10 mouse cellular contexts compared by ENCODE assay signal in genomic region chr2:143536485-143536884, GRCm38 (mm10). TPM values are rescaled to one million over a fixed set of nuclear protein-coding genes. Genes with fewer than 3 reads are reported as not detected.
A peak's percentile ranks its signal among the peaks of the same experiment; 100 is the strongest.
DNase-seq lines count a peak whose midpoint lies in the region; ATAC-seq and TF ChIP-seq lines count a peak whose summit lies in the region.
"Had no signal": no experiment of that assay in that cellular context is flagged by ENCODE, and none has a peak within 500 bp of the region (broad histone marks: within the 10 kb centered on the region; RNA-seq: fewer than 3 reads in every experiment).

No protein-coding gene starts in this region.

- no peaks in the 10 kb centered on the region for H3K9me3 ChIP-seq in intestine, embryonic 16.5 days (ENCODE audit: control insufficient read depth, low read length)
- no peaks in the 10 kb centered on the region for H3K9me3 ChIP-seq in intestine, postnatal 0 days (ENCODE audit: control insufficient read depth)
- no peaks in the 10 kb centered on the region for H3K9me3 ChIP-seq in CH12.LX (replicated peaks; ENCODE audit: low read length)
- H3K9me3 ChIP-seq in forebrain, embryonic 13.5 days (replicated peaks): no peaks in the 10 kb centered on the region
- H3K9me3 ChIP-seq: heart, embryonic 15.5 days had no signal

- no peaks in the 10 kb centered on the region for H3K79me2 ChIP-seq in CH12.LX (replicated peaks; ENCODE audit: control insufficient read depth, extremely low read depth, insufficient read depth, poor library complexity, severe bottlenecking)

- dilution Hi-C loops in CH12.LX (cut with MboI; ENCODE audit: extremely low pct_ligation_motif_present, extremely low pct_unique_long_range_greater_than_20kb, low sequenced_read_pairs): no loop called here

- peak; percentile 62; the same call in 1 of the 2 replicates for ATAC-seq in intestine, embryonic 16.5 days
- ATAC-seq in intestine, postnatal 0 days: no peak
- no peak for ATAC-seq in forebrain, embryonic 13.5 days

- no peak for TF ChIP-seq RAD21 in CH12.LX (IDR thresholded peaks at IDR 0.05; ENCODE audit: low read depth, low read length)

- H3K9ac ChIP-seq in intestine, embryonic 16.5 days (ENCODE audit: low read depth, low read length): no peak overlapping the region
- H3K9ac ChIP-seq in intestine, postnatal 0 days (ENCODE audit: low read depth, low read length): no peak overlapping the region
- H3K9ac ChIP-seq in CH12.LX (ENCODE audit: insufficient read depth, low read depth): no peak overlapping the region
- H3K9ac ChIP-seq in forebrain, embryonic 13.5 days: no peak overlapping the region
- H3K9ac ChIP-seq: heart, embryonic 15.5 days had no signal

- 11% methylated on average over 3 of the region's 3 CpGs for WGBS in intestine, embryonic 16.5 days
- 9% methylated on average over 3 of the region's 3 CpGs for WGBS in intestine, postnatal 0 days
- WGBS in forebrain, embryonic 13.5 days: 22% methylated on average over 3 of the region's 3 CpGs

- H3K36me3 ChIP-seq in intestine, embryonic 16.5 days (ENCODE audit: control insufficient read depth, insufficient read depth, low read length): no peaks in the 10 kb centered on the region
- no peaks in the 10 kb centered on the region for H3K36me3 ChIP-seq in intestine, postnatal 0 days (ENCODE audit: control insufficient read depth, insufficient read depth)
- H3K36me3 ChIP-seq in CH12.LX (replicated peaks in 1 of 2; ENCODE audit: control insufficient read depth in 1 of 2, insufficient read depth in 1 of 2, low read length in 1 of 2): no peaks in the 10 kb centered on the region
- no peaks in the 10 kb centered on the region for H3K36me3 ChIP-seq in forebrain, embryonic 13.5 days (ENCODE audit: poor library complexity, severe bottlenecking)
- H3K36me3 ChIP-seq: heart, embryonic 15.5 days had no signal

- no peak for TF ChIP-seq EP300 in CH12.LX (IDR thresholded peaks at IDR 0.05; ENCODE audit: low read length)

- no peak overlapping the region for H3K27ac ChIP-seq in intestine, embryonic 16.5 days (ENCODE audit: low read length)
- H3K27ac ChIP-seq in intestine, postnatal 0 days (ENCODE audit: low read depth, low read length): no peak overlapping the region
- no peak overlapping the region for H3K27ac ChIP-seq in CH12.LX (ENCODE audit: insufficient read depth, low read depth)
- H3K27ac ChIP-seq in forebrain, embryonic 13.5 days: no peak overlapping the region
- H3K27ac ChIP-seq: heart, embryonic 15.5 days; macrophage had no signal

- H3K27me3 ChIP-seq in intestine, embryonic 16.5 days (replicated peaks; ENCODE audit: control insufficient read depth, insufficient read depth, low read length): no peaks in the 10 kb centered on the region
- H3K27me3 ChIP-seq in intestine, postnatal 0 days (replicated peaks; ENCODE audit: control insufficient read depth, insufficient read depth, low read length): no peaks in the 10 kb centered on the region
- peaks cover 34% of the 10 kb centered on the region for H3K27me3 ChIP-seq in CH12.LX (replicated peaks)
- no peaks in the 10 kb centered on the region for H3K27me3 ChIP-seq in forebrain, embryonic 13.5 days
- H3K27me3 ChIP-seq: heart, embryonic 15.5 days had no signal

- in situ Hi-C loops in CH12.LX (cut with MboI; ENCODE audit: low pct_ligation_motif_present, low pct_unique_long_range_greater_than_20kb, low sequenced_read_pairs): no loop called here

- TF ChIP-seq POLR2A in CH12.LX (IDR thresholded peaks at IDR 0.05; ENCODE audit: low read depth, low read length): no peak

- no peak overlapping the region for H3K4me2 ChIP-seq in intestine, embryonic 16.5 days (ENCODE audit: low read depth, low read length)
- H3K4me2 ChIP-seq in intestine, postnatal 0 days (replicated peaks; ENCODE audit: low read depth): no peak overlapping the region
- no peak overlapping the region for H3K4me2 ChIP-seq in CH12.LX (ENCODE audit: insufficient read depth, low read depth, poor library complexity, severe bottlenecking)
- no peak overlapping the region for H3K4me2 ChIP-seq in forebrain, embryonic 13.5 days
- H3K4me2 ChIP-seq: heart, embryonic 15.5 days had no signal

- peak; percentile 24 for DNase-seq in CH12.LX (ENCODE audit: extremely low read depth)
- peak; percentile 16 for DNase-seq in adrenal gland, adult 8-10 months
- peak; percentile 47 for DNase-seq in kidney, postnatal 14 days
- no peak for DNase-seq in right cerebral cortex, postnatal 4 days
- DNase-seq in layer of hippocampus, adult 9-10 months (ENCODE audit: low spot score): no peak

- no peak overlapping the region for H3K4me3 ChIP-seq in intestine, embryonic 16.5 days (ENCODE audit: low read length)
- H3K4me3 ChIP-seq in intestine, postnatal 0 days (ENCODE audit: low read depth, low read length): no peak overlapping the region
- no peak overlapping the region for H3K4me3 ChIP-seq in CH12.LX (replicated peaks in 1 of 3; ENCODE audit: low read depth in 2 of 3, low read length in 2 of 3, poor library complexity in 1 of 3)
- H3K4me3 ChIP-seq in forebrain, embryonic 13.5 days: no peak overlapping the region
- H3K4me3 ChIP-seq: heart, embryonic 15.5 days had no signal

- no peak for TF ChIP-seq CTCF in intestine, postnatal 0 days (IDR thresholded peaks at IDR 0.05; ENCODE audit: low read depth)
- no peak for TF ChIP-seq CTCF in CH12.LX (conservative IDR thresholded peaks at IDR 0.05 in 1 of 2, IDR thresholded peaks at IDR 0.05 in 1 of 2; ENCODE audit: low read depth in 2 of 2, low read length in 2 of 2)

- no peaks in the 10 kb centered on the region for H3K4me1 ChIP-seq in intestine, embryonic 16.5 days (ENCODE audit: control insufficient read depth, insufficient read depth, low read length)
- H3K4me1 ChIP-seq in intestine, postnatal 0 days (replicated peaks; ENCODE audit: control insufficient read depth, insufficient read depth, low read length): no peaks in the 10 kb centered on the region
- H3K4me1 ChIP-seq in CH12.LX (ENCODE audit: control insufficient read depth in 1 of 2, insufficient read depth in 2 of 2): no peaks in the 10 kb centered on the region
- H3K4me1 ChIP-seq in forebrain, embryonic 13.5 days: no peaks in the 10 kb centered on the region
- H3K4me1 ChIP-seq: heart, embryonic 15.5 days had no signal

TF ChIP-seq in CH12.LX, 34 proteins besides CTCF, POLR2A, EP300 and RAD21:
- no peak for TF ChIP-seq TCF12 (IDR thresholded peaks at IDR 0.05; ENCODE audit: low read depth, low read length)
- TF ChIP-seq GABPA (IDR thresholded peaks at IDR 0.05; ENCODE audit: insufficient replicate concordance, low read depth, low read length): no peak
- TF ChIP-seq JUN (IDR thresholded peaks at IDR 0.05; ENCODE audit: insufficient read depth, low read depth, low read length): no peak
- TF ChIP-seq SMC3 (IDR thresholded peaks at IDR 0.05; ENCODE audit: low read depth, low read length): no peak
- no peak for TF ChIP-seq SIN3A (IDR thresholded peaks at IDR 0.05; ENCODE audit: low read length)
- no peak for TF ChIP-seq PAX5 (IDR thresholded peaks at IDR 0.05; ENCODE audit: low read length)
- no peak for TF ChIP-seq ZMIZ1 (IDR thresholded peaks at IDR 0.05; ENCODE audit: low read depth, low read length)
- no peak for TF ChIP-seq MAX (IDR thresholded peaks at IDR 0.05; ENCODE audit: low read length)
- no peak for TF ChIP-seq USF2 (conservative IDR thresholded peaks at IDR 0.05; ENCODE audit: low read depth, low read length)
- no peak for TF ChIP-seq E2F4 (IDR thresholded peaks at IDR 0.05; ENCODE audit: insufficient replicate concordance, low read depth, low read length)
- TF ChIP-seq ELF1 (IDR thresholded peaks at IDR 0.05; ENCODE audit: low read depth, low read length): no peak
- no peak for TF ChIP-seq MAFK (IDR thresholded peaks at IDR 0.05; ENCODE audit: insufficient replicate concordance, low read length)

RNA-seq across cellular contexts. Expression of gene Pcsk2, which starts 9.5 kb away (rescaled TPM):
- 1.4 TPM in 2 replicates for polyA plus RNA-seq in intestine, embryonic 16.5 days (2015; fragmentation: Nextera tagmentation; extraction: Ambion mirVana)
- 0.57 and 0.68 TPM in 2 replicates for polyA plus RNA-seq in intestine, postnatal 0 days (2015; fragmentation: Nextera tagmentation; extraction: Ambion mirVana)
- not detected in 2 replicates for total RNA-seq in CH12.LX (2012; rRNA removed)
- not detected in 2 replicates for total RNA-seq in CH12.LX (2014; rRNA removed)
- not detected in 2 replicates for polyA plus RNA-seq in CH12.LX (2012; ENCODE audit: insufficient read length, low read depth)
- total RNA-seq in adrenal gland, adult 8-10 months (2022): 1 to 10 TPM; 6.0 to 8.2 (median 7.2) TPM
- polyA plus RNA-seq in forebrain, embryonic 13.5 days (2015; fragmentation: Nextera tagmentation; extraction: Ambion mirVana): 6.4 and 7.2 TPM in 2 replicates
- polyA plus RNA-seq: macrophage had no signal

Comparison
In these comparisons a context has a peak if more than half of its experiments do, and no peak if none do; other contexts are left out.
1. DNase-seq: peak in CH12.LX (single experiment), adrenal gland, adult 8-10 months (single experiment) and kidney, postnatal 14 days (single experiment); none in right cerebral cortex, postnatal 4 days (single experiment) and layer of hippocampus, adult 9-10 months (single experiment).